8 mouse cellular contexts compared by ENCODE assay signal in the genomic region with DNA sequence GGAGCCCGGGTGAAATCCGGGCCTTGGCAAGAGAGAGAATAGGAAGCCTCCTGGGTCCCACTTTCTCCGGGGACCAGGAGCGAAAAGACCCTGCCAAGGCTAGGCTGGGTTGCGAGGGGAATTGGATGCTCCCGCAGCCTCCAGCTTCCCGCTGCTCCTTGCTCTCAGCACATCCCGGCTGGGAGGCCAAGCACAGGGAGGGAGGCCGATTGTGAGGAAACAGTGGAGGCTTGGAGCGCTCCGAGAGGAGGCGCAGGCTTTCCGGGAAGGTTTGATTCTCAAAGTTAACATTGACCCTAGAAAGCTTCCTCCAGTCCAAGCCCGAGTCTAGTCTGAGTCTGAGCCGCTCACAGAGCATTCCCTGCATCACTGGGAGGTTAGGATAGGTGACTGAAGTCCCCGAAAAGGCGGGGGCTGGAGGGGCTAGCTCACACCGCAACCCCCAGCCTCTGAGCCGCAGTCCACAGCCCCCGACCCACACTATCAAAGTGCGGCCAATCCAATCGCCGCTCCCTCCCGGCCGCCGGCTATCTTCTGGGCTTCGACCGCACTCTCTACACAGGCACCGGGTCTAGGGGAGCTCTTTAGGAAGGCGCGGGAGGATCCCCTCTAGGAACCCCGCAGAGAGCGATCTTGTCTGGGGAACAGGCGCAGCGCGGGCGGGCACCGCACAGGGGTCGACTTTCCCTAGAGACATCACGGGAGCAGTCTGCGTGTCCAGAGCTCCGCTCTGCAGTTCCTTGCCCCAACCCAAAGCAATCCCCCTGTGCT. TPM values are rescaled to one million over a fixed set of nuclear protein-coding genes. Genes with fewer than 3 reads are reported as not detected.
A peak's percentile ranks its signal among the peaks of the same experiment; 100 is the strongest.
DNase-seq lines count a peak whose midpoint lies in the region; ATAC-seq and TF ChIP-seq lines count a peak whose summit lies in the region.

No protein-coding gene starts in this region.

- H3K4me1 ChIP-seq in kidney, adult 2 months (ENCODE audit: control insufficient read depth, insufficient read depth, low read length), result no peaks in the 10 kb centered on the region
- no peaks in the 10 kb centered on the region for H3K4me1 ChIP-seq in embryonic facial prominence, embryonic 11.5 days (ENCODE audit: control insufficient read depth, insufficient read depth, low read length)
- H3K4me1 ChIP-seq in heart, embryonic 12.5 days (replicated peaks), result peaks cover 8% of the 10 kb centered on the region; the same call in 1 of the 2 replicates
- H3K4me1 ChIP-seq in lung, adult 2 months (ENCODE audit: control insufficient read depth, insufficient read depth, low read length), result no peaks in the 10 kb centered on the region

- H3K9me3 ChIP-seq in embryonic facial prominence, embryonic 11.5 days (replicated peaks; ENCODE audit: control insufficient read depth, low read length), result no peaks in the 10 kb centered on the region
- H3K9me3 ChIP-seq in heart, embryonic 12.5 days (replicated peaks), result no peaks in the 10 kb centered on the region

- no peaks in the 10 kb centered on the region for H3K36me3 ChIP-seq in kidney, adult 2 months (ENCODE audit: control insufficient read depth, insufficient read depth, low read length)
- H3K36me3 ChIP-seq in embryonic facial prominence, embryonic 11.5 days (replicated peaks; ENCODE audit: control insufficient read depth, insufficient read depth, low read depth, low read length), result no peaks in the 10 kb centered on the region
- no peaks in the 10 kb centered on the region; the same call in 1 of the 2 replicates for H3K36me3 ChIP-seq in heart, embryonic 12.5 days

- ATAC-seq in embryonic facial prominence, embryonic 11.5 days (replicated peaks; ENCODE audit: insufficient number of reproducible peaks, low FRiP score, low TSS enrichment, low read depth), result peak; percentile 45
- 0 out of 2 replicates have a peak, but pooled peaks have one; percentile 15 for ATAC-seq in heart, embryonic 12.5 days (ENCODE audit: insufficient number of reproducible peaks, low FRiP score)

- no peak for TF ChIP-seq POLR2A in kidney, adult 2 months (IDR thresholded peaks at IDR 0.05; ENCODE audit: low read depth, low read length)
- TF ChIP-seq POLR2A in lung, adult 2 months (IDR thresholded peaks at IDR 0.05; ENCODE audit: borderline replicate concordance, extremely low read depth, low read depth, low read length), result no peak

- WGBS in kidney, adult 2 months, result 1% methylated on average over 42 of the region's 42 CpGs
- under 1% methylated on average over 39 of the region's 42 CpGs for WGBS in embryonic facial prominence, embryonic 11.5 days
- WGBS in heart, embryonic 12.5 days, result 0% methylated on average over 42 of the region's 42 CpGs
- 1% methylated on average over 42 of the region's 42 CpGs for WGBS in lung, adult 2 months

- H3K9ac ChIP-seq in embryonic facial prominence, embryonic 11.5 days (replicated peaks; ENCODE audit: low read length), result peak overlapping the region; percentile 98
- H3K9ac ChIP-seq in heart, embryonic 12.5 days, result peak overlapping the region; percentile 81

- 0 out of 2 replicates have a peak overlapping the region, but pooled peaks have one; percentile 22 for H3K27ac ChIP-seq in kidney, adult 2 months (ENCODE audit: insufficient read depth, low read depth, low read length)
- peak overlapping the region; percentile 97 for H3K27ac ChIP-seq in embryonic facial prominence, embryonic 11.5 days (replicated peaks; ENCODE audit: low read depth, low read length)
- H3K27ac ChIP-seq in heart, embryonic 12.5 days (ENCODE audit: poor library complexity, severe bottlenecking), result peak overlapping the region; percentile 86

- peak; percentile 28 for DNase-seq in kidney, adult 2 months
- no peak for DNase-seq in kidney, adult 11 months
- DNase-seq in embryonic facial prominence, embryonic 11.5 days (ENCODE audit: low spot score), result peak; percentile 62
- peak; percentile 17 for DNase-seq in kidney, postnatal 14 days
- peak; percentile 9 for DNase-seq in lung, adult 2 months
- peak; percentile 38 for DNase-seq in ovary, postnatal 36 days (ENCODE audit: low spot score)
- DNase-seq in thymus, adult 18-20 months, result no peak

- TF ChIP-seq CTCF in kidney, adult 2 months (conservative IDR thresholded peaks at IDR 0.05; ENCODE audit: insufficient read depth, insufficient read length, low read depth, low read length), result no peak
- no peak for TF ChIP-seq CTCF in lung, adult 2 months (IDR thresholded peaks at IDR 0.05; ENCODE audit: insufficient read depth, low read length)

- H3K4me3 ChIP-seq in kidney, adult 2 months (ENCODE audit: insufficient read depth, low read depth, low read length), result peak overlapping the region; percentile 56
- H3K4me3 ChIP-seq in embryonic facial prominence, embryonic 11.5 days (ENCODE audit: low read depth, low read length), result peak overlapping the region; percentile 79
- H3K4me3 ChIP-seq in heart, embryonic 12.5 days, result peak overlapping the region; percentile 68
- H3K4me3 ChIP-seq in lung, adult 2 months (replicated peaks; ENCODE audit: extremely low read depth, low read depth, low read length), result peak overlapping the region; percentile 20

- peak overlapping the region; percentile 61 for H3K4me2 ChIP-seq in embryonic facial prominence, embryonic 11.5 days (ENCODE audit: low read depth, low read length)
- H3K4me2 ChIP-seq in heart, embryonic 12.5 days, result peak overlapping the region; percentile 95

- H3K27me3 ChIP-seq in kidney, adult 2 months (replicated peaks; ENCODE audit: control insufficient read depth, insufficient read depth, low read length), result peaks cover 7% of the 10 kb centered on the region
- no peaks in the 10 kb centered on the region for H3K27me3 ChIP-seq in embryonic facial prominence, embryonic 11.5 days (ENCODE audit: control insufficient read depth, insufficient read depth, low read length)
- H3K27me3 ChIP-seq in heart, embryonic 12.5 days (replicated peaks), result peaks cover 13% of the 10 kb centered on the region; the same call in 1 of the 2 replicates

RNA-seq across cellular contexts. Expression of a gene that starts 1.4 kb away (rescaled TPM):
- 12.5 and 12.6 TPM in 2 replicates for polyA plus RNA-seq in kidney, adult 2 months (2012; rRNA removed)
- polyA plus RNA-seq in embryonic facial prominence, embryonic 11.5 days (2014; fragmentation: Nextera tagmentation; extraction: Ambion mirVana), result 187 and 192 TPM in 2 replicates
- 78.8 and 84.3 TPM in 2 replicates for polyA plus RNA-seq in heart, embryonic 12.5 days (2016; fragmentation: Nextera tagmentation; extraction: Ambion mirVana)
- polyA plus RNA-seq in lung, adult 2 months (2012; rRNA removed), result 29.0 and 47.7 TPM in 2 replicates

Comparison
In these comparisons a context has a peak if more than half of its experiments do, and no peak if none do; other contexts are left out.
1. DNase-seq: peak in kidney, adult 2 months (single experiment), embryonic facial prominence, embryonic 11.5 days (single experiment), kidney, postnatal 14 days (single experiment), lung, adult 2 months (single experiment) and ovary, postnatal 36 days (single experiment); none in kidney, adult 11 months (single experiment) and thymus, adult 18-20 months (0 of 2).
2. H3K27ac ChIP-seq: peak in every context shown above with its lines; median percentile 97 in embryonic facial prominence, embryonic 11.5 days; 86 in heart, embryonic 12.5 days; 22 in kidney, adult 2 months.
3. H3K4me3 ChIP-seq: peak in every context shown above with its lines; median percentile 79 in embryonic facial prominence, embryonic 11.5 days; 68 in heart, embryonic 12.5 days; 56 in kidney, adult 2 months; 20 in lung, adult 2 months.